Mouse (Mus musculus): ENCODE data around the gene Plekhh3.

Plekhh3 gene

GRCm38 (mm10) chr11:101186526-101187247 is 15.5 kb upstream of the Plekhh3 start:
- DNase-seq, result no peak

- no peak for DNase-seq
Measured at GRCm38 (mm10) chr11:101185441-101185840, 14.3 kb upstream of the Plekhh3 start.

DNA sequence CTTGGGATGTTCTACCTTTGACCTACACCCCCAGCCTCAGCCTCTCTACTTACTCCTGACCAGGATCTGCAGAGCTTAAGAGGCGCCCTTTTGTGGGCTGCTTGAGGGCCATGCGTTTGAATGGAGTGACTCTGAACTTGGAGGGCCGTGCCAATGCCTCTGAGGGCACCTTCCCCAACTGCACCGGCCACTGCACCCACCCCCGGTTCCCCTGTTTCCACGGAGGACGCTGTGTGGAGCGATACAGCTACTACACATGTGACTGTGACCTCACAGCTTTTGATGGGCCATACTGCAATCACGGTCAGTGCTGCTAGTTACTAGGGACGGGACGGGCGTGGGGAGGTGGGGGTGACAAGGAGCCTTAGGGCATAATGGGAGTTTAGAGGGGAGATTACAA is 13.8 kb upstream of the Plekhh3 start:
- no peak for DNase-seq

GRCm38 (mm10) chr11:101182771-101183517 is 11.8 kb upstream of the Plekhh3 start:
- DNase-seq, result no peak

DNA sequence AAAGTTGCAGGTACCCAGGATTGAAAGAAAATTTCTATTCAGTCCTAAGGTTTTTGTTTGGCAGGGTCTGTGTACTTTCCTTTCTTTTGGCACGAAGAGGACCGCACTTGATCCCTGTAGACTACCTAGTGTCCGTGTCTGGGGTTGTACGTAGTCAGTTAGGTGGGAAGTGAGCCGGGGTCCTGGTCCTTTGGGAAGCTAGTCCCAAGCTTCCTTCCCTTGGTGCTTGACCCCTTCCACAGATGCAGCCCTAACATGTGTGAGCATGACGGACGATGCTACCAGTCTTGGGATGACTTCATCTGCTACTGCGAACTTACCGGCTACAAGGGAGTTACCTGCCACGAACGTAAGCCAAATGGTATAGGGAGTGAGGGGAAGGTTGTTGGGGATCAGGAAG is 10.8 kb upstream of the Plekhh3 start:
- no peak for DNase-seq

DNA sequence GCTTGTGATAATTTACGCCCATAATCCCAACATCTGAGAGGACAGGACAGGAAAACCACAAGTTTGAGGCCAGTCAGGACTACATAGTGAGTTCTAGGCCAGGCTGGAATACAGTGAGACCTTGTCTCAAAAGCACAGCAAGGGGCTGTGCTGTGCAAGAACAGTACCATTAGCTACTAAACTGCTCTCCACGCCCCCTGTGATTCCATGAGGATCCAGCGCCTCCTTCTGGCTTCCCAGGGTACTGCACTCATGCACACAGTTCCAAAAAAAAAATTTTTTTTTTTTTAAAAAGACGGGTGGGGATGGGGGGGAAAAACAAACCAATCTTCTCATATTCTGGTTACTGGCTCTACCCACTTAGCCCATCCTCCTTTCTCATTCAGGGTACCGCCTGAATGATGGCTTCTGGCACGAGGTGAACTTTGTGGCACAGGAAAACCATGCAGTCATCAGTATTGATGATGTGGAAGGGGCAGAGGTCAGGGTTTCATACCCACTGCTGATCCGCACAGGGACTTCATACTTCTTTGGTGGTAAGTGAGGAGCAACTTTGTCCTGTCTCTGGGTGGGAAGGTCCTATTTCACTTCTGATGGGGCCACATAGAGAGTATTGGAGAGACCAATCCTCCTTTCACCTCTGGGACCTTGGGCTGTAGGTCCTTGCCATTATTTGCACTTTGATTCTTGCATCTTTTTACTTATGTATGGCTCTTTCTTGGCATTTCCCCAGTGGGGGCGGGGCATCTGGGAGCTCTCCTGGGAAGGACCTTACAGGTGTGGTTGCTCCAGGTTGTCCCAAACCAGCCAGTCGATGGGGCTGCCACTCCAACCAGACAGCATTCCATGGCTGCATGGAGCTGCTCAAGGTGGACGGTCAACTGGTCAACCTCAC is 9.9 kb upstream of the Plekhh3 start:
- peak in 1 of 2 experiments; percentile 37 for DNase-seq

- no peak for DNase-seq
Measured at GRCm38 (mm10) chr11:101180261-101180660, 9.1 kb upstream of the Plekhh3 start.

- DNase-seq, result no peak
Measured at GRCm38 (mm10) chr11:101179306-101179705, 8.2 kb upstream of the Plekhh3 start.

GRCm38 (mm10) chr11:101178061-101179058 is 7.2 kb upstream of the Plekhh3 start:
- DNase-seq, result no peak

GRCm38 (mm10) chr11:101176933-101177773 is 6.0 kb upstream of the Plekhh3 start:
- DNase-seq, result peak; percentile 78 to 80

DNA sequence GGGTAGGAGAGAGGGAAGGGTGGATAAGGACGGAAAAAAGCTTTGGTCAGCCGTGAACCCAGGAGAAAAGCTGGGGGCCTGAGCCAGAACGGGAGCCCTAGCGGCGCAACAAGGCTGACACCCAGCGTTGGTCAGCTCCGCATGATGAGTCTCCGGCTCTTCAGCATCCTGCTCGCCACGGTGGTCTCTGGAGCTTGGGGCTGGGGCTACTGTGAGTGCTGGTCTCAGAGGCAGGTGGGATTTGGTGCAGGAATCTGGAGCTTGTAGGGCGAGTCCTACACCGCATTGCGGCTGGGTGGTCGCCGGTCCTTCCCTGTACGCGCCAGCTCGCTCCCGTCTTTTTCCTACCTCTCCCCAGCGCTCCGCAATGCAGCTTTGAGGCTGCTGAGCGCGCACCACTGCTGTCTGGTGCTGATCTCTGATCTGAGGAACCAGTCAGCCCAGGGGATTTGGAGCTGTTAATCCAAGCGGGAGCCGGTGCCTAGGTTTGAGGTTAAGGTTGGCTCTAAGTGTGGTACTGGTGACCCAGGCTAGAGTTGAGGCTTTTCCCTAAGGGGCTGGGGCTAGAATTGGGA is 5.1 kb upstream of the Plekhh3 start:
- DNase-seq, result no peak

DNA sequence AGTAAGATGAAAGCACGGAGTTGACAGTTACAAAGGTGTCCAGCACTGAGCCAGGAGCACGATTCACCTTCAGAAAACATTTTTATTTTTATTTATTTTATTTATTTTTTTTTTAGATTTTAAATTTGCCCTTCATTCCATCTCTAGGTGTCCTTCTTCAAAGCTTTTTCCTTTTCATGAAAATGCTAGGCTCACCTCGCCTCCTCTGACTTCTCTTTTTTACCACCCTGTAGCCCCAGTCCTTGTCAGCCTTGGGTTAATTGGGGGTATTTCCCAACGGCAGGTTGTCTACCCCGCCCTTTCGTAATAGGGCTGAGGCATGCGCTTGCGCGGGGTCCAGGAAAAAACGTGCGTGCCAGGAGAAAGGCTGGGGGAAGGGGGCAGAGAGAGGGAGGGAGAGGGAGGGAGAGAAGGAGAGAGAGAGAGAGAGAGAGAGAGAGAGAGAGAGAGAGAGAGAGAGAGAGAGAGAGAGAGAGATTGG is 4.5 kb upstream of the Plekhh3 start:
- DNase-seq, result no peak

- DNase-seq, result no peak
Measured at GRCm38 (mm10) chr11:101174851-101175628, 3.9 kb upstream of the Plekhh3 start, which contains the start of gene Ccr10. Gene Ccr10 (minus strand): TSS chr11:101175443.

DNA sequence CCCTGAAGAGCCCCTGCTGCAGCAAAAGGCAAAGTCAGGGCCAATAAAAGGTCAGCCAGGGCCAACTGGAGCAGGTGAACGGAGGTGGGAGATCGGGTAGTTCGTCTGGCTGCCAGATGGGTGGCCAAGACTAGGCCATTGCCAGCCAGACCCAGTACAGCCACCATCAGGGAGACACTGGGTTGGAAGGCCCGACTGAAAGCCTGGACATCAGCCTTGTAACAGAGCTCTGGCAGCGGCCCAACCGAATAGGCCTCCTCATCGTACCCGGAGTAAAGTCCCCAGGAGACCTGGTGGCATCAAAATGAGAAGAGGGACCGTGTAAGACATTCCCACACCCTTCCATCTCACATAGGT is 3.2 kb upstream of the Plekhh3 start:
- no peak for DNase-seq

- DNase-seq, result peak; percentile 77 to 81
Measured at GRCm38 (mm10) chr11:101173631-101174388, 2.7 kb upstream of the Plekhh3 start.

- DNase-seq, result no peak
Measured at GRCm38 (mm10) chr11:101173112-101173511, 2.0 kb upstream of the Plekhh3 start.

GRCm38 (mm10) chr11:101172434-101172815 is 1.3 kb upstream of the Plekhh3 start:
- DNase-seq, result no peak

- peak; percentile 28 to 43 for DNase-seq
Measured at GRCm38 (mm10) chr11:101171721-101172433, 726 bp upstream of the Plekhh3 start.
